Mouse (Mus musculus) gastrocnemius, adult 18-20 months (tissue): ENCODE results near the gene Nol4l. TPM values are rescaled to one million over a fixed set of nuclear protein-coding genes. Genes with fewer than 3 reads are reported as not detected.

Source experiments
- DNase-seq: peaks from one replicate; pipeline ENCODE4 v3.0.0; 2021; ENCODE audit warnings: low spot score
- total RNA-seq, 2 experiments: library from RNA; stranded (reverse); gene quantifications; 2 replicates each; pipeline ENCODE4 v1.2.3; 2021

The Nol4l gene
- total RNA-seq, 2 experiments from 2014 or later, result 0.46 to 0.97 TPM

DNA sequence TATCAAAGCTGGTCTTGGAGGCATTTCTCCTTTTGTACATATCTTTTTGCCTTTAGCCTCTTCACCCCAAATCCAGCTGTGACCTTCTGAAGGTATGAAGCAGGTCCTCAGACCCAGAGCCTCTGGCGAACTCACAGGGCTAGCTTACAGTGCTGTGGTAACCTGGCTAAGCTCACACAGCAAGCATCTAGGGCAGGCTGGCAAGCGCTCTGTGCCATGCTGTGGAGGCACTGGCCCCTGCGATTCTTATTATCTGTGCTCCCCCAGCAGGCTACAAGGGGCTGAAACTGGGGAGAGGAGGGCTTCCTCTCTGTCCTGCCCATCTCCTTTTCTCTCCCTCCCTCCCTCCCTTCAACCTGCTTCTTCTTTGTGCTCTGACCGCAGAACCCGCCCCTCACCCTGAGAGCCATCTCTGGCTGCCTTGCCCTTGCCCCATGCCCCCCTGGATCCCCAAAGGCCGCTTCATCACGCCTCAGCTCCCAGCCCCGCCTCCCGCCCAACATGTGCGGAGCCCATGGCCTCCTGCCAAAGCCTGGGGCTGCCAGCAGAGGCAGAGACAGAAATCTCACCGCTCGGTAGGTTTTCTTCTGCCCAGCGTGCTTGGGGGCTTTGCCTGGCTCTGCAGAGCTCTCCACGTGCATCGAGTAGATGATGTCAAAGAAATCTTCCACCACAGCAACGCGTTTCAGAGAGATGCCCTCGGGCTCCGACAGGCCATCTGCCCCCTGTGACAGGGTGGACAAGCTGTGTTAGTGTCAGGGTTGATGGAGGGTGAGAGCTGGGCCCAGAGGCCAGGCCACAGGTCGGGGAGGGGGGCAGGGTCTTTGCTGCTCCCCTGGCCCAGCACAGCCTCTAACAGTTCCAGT lies 46.4 kb downstream of the Nol4l start:
- DNase-seq, result no peak

DNA sequence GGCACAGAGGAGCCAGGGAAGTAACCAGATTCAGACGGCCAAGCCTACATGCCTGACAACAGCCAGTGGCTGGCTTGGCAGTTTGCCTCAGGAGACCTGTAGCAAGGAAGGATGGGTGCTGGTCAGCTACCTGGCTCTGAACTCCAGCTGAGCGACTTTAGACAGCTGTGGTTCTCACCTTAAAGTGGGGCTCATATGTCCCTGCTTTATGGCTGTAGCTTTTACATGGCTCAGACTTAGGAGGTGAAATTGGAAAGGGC lies 48.0 kb downstream of the Nol4l start:
- DNase-seq, result no peak

DNA sequence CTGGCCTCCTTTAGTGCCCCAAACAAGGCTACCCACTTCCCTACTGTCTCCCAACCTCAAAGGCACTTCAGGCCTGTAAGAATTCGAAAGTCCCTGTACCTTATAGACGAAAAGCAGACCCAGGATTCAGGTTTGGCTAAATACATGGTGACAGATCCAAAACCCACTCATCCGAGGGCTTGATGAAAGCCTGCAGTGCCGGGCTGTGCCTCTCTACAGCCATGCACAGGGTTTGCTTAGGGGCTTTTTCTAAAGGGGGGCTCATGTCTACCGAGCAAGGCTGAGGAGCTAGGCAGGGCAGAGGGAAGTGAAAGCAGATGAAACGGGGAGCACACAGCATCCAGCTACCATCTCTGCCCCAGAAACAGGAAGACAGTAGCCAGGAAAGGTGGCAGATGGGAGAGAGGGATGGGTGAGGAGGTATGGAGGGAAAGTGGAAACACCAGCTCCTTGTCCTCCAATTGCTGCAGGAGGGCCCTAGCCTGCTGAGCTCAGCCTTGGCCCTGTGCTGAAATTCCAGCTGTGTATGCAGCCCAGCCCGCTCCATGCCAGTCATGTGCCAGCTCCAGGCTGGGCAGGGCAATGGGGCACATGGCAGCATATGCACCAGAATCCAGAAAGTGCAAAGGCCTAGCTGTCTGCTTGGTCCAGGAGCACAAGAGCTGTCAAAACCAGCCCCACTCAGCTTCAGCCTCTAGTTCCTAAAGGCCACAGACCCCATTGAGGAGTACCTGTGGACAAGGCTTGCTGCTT lies 48.5 kb downstream of the Nol4l start:
- no peak for DNase-seq

DNA sequence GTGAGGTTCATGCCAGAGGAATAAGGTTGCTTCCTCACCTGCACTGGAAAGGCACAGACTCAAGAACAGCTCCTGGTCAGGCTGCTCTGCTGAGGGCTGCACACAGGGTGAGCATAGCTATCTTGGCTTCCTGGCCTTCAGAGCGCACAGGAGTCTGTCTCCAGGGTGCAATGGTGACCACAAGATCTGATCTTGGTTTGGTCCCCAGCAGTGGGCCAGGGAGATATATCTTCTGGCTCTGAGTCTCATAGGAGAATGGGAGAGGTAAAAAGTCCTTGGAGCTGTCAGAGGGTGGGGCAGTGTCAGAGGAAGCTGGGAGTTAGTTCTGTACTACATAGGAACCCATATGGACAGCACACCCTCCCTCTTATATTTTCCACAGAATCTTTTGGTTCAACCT lies 50.3 kb downstream of the Nol4l start:
- DNase-seq, result no peak

DNA sequence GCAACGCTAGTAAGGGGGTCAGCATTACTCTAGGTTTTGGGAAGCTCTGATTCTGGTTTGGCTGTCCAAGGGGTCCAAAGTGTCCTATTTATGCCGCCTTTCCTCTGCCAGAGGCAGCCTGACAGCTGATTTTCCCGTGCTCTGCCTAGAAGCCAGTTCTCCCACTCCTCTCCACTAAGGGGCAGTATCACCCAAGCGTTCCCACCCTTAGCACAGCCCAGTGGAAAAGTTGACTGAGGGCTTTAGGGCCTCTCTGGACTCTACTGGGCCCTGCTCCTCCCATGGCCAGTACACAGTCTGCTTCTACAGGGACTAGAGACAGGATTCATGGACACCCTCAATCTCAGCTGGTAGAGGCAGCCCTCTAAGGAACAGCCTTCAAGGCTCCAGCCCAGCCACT lies 51.2 kb downstream of the Nol4l start:
- DNase-seq, result peak; percentile 80

DNA sequence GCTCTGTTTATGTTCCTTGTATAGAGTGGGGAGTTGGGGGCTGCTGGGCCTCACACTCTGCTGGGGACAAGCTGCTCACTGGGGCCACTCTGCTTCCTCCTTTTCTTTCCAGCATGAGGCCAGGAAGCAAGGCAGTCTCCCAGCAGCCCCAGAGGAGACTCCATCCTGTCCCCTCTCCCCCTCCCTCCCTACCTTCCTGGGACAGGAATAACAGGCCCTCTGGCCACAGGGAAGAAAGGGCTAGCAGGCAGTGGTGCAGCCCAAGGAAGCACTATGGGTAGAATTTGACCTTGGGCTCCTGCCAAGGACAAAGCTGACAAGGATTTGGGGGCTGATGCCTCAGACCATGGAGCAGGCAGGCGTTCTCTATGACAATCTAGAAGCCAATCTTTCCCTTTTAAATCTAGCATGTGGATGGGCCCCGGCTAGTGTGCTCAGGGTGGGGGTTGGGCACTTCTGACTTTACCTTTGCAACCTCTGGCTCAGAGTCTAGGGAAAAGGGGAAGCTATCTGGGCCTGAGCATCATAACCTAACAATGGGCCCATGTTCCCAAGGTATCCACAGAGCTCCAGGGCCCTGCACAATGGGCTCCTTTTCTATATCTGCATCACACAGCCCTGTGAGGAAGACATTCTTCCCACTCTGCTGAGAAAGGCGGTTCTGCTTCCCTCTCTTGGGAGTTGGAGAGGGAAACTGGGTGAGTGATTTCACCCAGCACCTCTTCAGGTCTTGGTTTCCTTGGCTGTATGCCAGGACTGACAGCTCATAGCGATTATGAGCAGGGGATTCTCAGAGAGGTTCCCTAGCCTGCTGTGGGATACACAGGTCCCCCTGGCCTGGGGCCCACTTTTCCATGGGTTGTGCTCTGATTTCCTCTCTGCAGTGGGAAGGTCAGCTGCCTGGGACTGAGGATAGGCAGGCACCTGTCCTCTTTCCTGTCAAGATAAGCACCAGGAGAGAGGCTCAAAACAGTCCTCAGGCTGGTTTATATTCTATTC lies 54.4 kb downstream of the Nol4l start:
- DNase-seq, result no peak

DNA sequence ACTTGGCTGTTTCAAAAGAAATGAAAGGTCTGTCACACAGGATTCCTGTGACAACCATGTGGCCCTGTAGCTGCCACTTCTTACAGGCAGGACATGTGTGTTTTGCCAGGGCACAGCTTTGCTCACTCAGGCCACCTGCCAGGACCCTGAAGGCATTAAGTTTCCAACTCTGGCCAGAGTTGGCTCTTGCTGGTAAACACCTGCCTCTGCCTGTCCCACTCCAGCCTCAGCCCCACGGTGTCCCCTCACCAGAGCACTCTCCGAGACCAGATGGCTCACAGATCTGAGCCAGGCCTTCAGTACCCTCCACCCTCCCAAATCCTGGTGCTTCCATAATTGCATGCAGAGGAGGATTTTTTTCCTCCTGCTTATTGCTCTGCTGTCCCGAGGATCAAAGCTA lies 58.8 kb downstream of the Nol4l start:
- peak; percentile 83 for DNase-seq

DNA sequence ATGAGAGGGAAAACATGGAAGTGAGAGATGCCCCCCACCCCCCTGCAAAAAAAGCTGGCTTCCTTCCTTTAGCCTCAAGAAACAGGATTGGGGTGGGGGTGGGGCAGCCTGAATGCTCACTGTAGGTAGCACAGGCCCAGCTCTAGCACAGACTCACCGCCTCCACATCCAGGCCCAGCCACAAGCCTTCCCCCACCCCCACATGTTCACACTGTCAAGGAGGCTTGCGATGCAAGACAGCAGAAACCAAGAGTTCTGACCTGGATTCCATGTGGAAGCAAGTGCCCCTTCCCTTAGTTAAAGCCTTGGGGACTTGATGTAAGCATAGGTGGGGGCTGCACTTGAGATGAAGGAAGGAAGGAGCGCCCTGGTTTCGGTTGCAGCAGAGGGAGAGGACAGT lies 60.0 kb downstream of the Nol4l start:
- DNase-seq, result no peak

DNA sequence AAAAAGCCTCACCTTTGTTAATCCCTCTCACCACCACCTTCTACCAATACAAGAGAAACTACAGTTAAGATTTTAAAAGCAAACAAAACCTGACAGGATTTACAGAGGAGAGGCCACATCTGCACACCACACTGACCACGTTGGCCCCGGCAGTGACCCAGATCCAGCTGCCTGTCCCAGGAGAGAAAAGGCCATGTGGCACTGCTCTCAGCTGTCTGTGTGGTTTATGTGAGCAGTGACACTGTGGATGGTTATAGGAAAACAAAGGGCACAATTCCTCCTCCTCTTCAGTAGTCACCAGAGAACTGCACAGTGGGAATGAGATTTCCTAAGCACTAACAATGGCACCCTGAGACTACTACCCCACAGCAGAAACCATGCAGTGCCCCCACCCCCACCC lies 60.5 kb downstream of the Nol4l start:
- no peak for DNase-seq

DNA sequence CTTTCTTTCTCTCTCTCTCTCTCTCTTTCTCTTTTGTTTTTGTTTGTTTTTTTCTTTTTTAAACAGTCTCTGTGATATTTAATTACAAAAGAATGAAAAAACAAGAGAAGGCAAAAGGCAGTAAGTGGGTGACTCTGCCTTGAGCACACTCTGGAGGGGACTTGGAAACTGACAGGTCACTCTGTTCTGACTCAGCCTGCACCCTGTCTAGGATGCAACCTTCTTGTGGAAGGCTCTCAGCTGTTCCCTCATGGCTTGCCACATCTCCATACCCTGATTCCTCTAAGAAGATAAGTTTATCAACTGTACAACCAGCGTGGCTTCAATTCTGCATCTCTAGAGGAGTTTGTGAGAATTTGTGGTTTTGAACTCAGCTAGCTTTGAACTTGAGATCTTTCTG lies 62.4 kb downstream of the Nol4l start:
- DNase-seq, result no peak

DNA sequence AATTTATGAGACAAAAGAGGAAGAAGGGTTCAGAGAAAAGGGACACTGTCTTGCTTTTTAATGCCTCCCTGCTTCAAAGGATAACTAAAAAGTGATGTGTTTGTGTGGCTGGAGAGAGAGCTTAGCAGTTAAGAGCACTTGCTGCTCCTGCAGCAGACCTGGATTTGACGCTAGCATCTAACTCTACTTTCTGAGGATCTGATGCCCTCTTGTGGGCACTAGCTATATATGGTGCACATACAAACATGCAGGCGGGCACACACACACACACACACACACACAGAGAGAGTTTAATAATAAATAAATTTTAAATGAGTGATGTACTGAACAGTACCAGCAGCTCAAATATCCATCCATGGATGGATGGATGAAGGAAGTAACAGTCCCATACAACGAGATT lies 66.5 kb downstream of the Nol4l start:
- DNase-seq, result no peak

DNA sequence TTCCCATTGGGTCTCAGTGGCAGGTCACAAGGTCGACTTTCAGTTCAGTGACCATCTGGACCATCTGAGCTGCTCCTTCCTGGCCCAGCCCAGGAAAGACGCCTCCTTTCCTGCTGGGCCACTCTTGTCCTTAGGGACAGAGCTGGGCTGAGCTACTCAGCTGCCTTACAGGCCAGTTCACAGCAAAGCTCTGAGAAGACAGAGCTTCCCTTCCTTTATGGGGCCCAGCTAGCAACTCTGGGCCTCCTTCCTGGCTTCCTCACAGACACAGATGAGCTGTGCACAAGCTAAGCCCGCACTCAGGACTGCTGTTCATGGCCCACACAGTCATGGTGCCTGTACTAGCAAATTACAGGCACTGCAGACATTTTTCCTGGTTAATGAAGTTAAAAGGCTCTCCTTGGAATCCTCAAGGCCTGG lies 71.7 kb downstream of the Nol4l start:
- peak; percentile 21 for DNase-seq

DNA sequence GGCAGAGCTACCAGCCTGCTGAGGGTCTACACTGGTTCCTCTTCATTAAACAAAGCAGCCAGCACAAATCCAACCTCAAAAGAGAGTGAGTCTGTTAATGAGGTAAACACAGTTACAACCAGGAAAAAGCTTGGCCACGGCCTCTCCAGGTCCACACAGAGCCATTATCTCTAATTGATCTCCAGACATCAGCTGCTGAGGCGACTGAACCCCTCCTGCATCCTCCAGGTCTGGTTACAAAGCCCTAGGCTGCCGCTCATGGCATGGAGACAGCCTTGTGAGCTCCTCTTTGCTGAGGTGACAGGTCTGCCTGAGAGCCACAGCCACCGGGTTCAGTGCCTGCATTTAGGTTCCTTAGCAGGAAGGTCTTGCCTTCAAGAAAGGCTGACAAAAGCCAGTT lies 72.3 kb downstream of the Nol4l start:
- DNase-seq, result no peak

DNA sequence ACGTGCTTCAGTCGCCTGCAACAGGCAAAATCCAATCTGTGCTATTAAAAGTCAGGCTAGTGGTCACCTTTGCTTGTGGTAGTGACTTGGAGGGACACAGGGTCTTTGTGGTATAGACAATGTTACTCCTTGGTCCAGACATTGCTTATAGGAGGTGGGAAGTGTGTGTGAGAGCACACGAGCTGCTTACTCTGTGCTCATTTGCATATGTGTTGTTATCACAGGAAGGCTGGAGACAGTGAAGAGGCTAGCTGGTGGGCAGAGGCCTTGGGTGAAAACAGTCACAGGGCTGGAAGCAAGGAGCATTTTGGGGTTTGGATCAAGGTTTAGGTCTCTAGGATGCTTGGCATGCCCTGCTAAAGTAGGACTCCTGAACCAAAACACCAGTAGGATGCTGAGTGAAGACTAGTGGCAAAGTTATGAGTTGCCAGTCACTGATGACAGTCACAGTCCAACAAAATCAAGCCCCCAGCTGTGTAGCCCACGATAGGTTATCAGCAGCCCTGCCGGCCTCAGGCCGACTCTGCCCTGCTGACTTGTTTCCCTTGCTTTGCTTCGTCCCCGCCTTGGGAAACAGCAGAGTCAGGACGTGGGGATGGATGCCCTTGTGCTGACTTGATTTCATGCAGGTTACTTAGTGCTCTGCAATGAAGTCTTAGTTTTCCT lies 74.8 kb downstream of the Nol4l start:
- DNase-seq, result no peak

DNA sequence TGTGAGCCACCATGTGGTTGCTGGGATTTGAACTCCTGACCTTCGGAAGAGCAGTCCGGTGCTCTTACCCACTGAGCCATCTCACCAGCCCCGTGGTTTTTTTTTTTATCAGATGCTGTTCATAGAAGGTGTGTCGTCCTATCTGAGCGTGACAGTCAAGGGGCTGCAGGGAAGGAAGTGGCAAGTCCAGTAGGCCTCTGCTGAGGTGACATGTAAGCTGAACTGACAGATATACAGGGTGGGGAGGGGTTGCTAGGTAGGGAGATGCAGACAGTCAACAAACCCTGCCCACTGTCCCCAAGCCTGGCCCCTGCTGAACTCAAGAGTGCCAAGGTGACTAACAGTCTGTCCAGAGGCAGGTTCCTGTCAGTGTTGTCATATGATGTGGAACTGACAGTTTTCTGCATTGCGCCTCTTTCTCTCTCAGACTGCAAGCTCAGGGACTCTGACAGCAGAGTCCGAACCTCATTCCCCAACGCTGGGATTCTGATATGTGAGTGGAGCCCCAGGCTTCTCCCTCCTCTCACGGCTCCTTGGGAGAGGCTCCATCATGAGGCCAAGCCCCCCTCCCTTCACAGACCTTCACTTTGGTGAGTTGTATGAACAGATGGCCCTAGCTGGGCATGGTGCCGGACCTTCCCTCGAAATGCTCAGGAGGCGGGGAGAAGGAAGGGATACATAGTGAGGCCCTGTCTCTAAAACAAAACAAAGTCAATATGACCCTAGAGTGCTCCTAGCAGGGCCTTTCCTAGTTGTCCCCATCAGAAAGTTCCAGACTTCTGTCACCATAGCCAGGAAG lies 75.6 kb downstream of the Nol4l start:
- no peak for DNase-seq

DNA sequence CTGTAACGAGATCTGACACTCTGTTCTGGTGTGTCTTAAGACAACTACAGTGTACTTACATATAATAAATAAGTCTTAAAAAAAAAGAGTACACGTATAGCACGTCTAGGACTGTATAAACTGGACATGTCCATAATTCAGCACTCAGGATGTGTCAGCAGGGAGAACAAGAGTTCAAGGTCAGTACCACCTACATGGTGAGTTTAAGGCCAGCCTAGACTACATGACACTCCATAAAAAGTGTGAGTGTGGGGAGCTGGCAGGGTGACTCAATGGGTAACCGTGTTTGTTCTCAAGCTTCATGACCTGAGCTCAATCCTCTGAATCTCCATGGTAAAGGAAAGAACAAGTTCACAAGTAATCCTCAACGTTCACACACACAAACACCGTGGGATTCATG lies 81.3 kb downstream of the Nol4l start:
- DNase-seq, result no peak

DNA sequence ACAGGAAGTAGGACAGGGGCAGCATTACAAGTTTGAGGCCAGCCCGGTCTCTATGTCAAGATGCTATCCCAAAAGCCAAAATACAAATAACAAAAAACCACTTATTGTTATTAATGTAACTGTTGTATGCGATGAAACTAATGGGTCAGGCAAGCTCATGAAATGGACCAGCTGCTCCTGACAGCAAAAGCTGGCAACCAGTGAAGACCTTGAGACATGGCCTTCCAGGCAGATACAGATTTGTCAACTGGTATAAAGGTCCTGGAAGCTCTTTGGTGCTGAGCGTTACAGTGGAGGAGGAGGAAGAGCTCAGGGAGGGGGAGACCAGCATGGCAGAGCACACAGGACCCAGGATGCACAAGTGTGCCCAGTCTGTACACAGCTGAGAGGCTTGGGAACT lies 82.1 kb downstream of the Nol4l start:
- no peak for DNase-seq

DNA sequence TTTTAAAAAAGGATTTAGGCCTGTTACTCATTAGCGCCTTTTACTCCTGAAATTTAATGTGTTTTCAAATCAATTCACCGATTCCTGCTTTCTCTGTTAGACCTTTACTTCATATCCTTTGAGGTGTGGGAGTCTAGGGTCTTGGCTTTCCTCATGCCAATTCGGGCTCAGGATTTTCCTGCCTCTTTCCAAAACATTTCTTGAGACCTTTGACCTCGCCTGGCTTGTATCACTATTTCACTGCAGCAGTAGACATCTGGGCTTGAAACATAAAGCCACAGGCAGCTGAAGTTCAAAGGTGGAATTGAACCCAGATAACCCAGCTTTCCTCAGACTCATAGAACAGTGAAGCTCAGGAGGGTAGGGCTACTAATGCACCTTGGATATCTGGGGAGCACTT lies 83.3 kb downstream of the Nol4l start:
- DNase-seq, result no peak

DNA sequence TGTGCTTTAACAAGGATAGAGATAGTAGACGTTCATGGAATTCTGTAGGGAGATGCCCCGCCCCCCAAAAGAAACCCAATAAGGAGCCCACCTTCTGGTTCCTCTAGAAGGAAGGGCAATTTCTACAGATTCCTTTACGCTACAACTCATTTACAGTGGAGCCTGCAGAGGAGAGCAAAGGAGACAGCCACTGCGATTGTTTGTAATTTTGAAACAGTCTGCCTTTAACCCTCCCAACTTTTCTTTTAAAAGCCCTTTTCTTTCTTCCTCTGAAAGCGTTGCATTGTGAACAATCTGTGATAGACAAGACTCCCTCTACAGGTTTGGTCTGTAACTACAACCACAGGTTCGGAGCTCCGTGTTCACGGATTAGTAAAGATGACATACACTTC lies 83.8 kb downstream of the Nol4l start:
- peak; percentile 63 for DNase-seq

DNA sequence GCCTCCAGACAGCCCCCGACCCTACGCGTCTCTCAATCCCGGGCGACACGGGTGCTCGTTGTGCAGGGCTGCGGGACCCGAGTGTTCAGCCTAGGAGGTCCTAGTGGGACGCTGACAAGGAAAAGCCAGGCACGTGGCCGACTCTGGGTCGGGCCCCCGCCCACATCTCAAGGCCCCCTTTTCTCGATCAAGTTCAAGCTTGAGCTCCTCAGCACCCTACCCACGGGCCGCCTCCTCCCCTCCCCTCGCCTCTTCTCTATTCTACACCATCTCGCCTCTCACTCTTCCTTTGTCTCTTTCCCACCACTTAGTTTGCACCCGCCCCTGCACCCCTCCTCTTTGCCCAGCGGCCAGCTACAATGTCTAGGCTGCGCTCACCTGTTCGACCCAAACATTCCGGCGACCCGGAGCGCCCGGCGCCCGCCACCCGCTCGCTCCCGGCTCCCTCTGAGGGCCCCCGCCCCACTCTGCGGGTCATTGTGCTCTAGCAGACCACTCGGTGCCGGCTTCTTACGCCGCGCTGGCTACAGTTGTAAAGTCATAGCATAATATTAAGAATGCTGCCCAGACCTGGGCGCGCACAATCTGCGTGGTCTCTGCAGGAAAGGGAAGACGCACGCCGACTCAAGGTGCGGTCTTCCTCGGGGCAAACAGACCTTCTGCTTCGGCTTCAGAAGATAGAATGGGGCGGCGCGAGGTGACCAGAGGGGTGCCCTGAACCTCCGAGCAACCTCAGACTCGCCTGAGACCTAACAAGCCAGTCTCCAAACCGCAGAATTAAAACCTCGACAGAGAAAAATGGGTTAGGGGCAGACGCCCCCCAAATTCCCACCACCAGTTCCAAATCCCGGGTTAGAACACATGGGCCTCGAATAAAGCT lies 84.4 kb downstream of the Nol4l start:
- DNase-seq, result no peak
